Mouse (Mus musculus) hindbrain, embryonic 10.5 days (tissue): ENCODE measurements around the gene Trak1. TPM values are rescaled to one million over a fixed set of nuclear protein-coding genes. Genes with fewer than 3 reads are reported as not detected.

ENCODE experiments used
- DNase-seq: peaks from one replicate; pipeline ENCODE4 v3.0.0-alpha.2; 2017; ENCODE audit warnings: low spot score
- H3K27ac ChIP-seq: fragments of 300-500 bp; sonication (generic); 2 replicates; pipeline ENCODE4 v1.5.1; 2016; ENCODE audit warnings: mild to moderate bottlenecking, moderate library complexity
- H3K27me3 ChIP-seq: fragments of 300-500 bp; sonication (generic); 2 replicates; pipeline ENCODE4 v1.6.1; 2016; ENCODE audit warnings: mild to moderate bottlenecking; ENCODE audit not compliant: poor library complexity, insufficient read depth, severe bottlenecking
- H3K36me3 ChIP-seq: fragments of 300-500 bp; sonication (generic); 2 replicates; pipeline ENCODE4 v1.6.1; 2016; ENCODE audit warnings: mild to moderate bottlenecking, moderate library complexity
- H3K4me1 ChIP-seq: fragments of 300-500 bp; sonication (generic); replicated peaks from 2 replicates; pipeline ENCODE4 v1.6.1; 2016; ENCODE audit warnings: mild to moderate bottlenecking
- H3K4me3 ChIP-seq: fragments of 300-500 bp; sonication (generic); 2 replicates; pipeline ENCODE4 v1.5.1; 2016; ENCODE audit warnings: mild to moderate bottlenecking, moderate library complexity
- H3K9me3 ChIP-seq: fragments of 300-500 bp; sonication (generic); 2 replicates; pipeline ENCODE4 v1.6.1; 2016; ENCODE audit warnings: mild to moderate bottlenecking, moderate library complexity
- WGBS: fragments of 180-500 bp; shearing (Covaris S2); methylation state at CpG from one replicate; pipeline ENCODE4 v1.1.7; 2016; 5-methylcytosine and 5-hydroxymethylcytosine counted together
- polyA plus RNA-seq: library from polyadenylated mRNA; unstranded; fragments of >200 nt; fragmentation: Nextera tagmentation; extraction: Ambion mirVana; gene quantifications from 2 replicates; pipeline ENCODE4 v1.2.1, GENCODE M21; 2016

Gene Trak1
- polyA plus RNA-seq, 1 experiment from 2014 or later: 33.1 TPM

DNA sequence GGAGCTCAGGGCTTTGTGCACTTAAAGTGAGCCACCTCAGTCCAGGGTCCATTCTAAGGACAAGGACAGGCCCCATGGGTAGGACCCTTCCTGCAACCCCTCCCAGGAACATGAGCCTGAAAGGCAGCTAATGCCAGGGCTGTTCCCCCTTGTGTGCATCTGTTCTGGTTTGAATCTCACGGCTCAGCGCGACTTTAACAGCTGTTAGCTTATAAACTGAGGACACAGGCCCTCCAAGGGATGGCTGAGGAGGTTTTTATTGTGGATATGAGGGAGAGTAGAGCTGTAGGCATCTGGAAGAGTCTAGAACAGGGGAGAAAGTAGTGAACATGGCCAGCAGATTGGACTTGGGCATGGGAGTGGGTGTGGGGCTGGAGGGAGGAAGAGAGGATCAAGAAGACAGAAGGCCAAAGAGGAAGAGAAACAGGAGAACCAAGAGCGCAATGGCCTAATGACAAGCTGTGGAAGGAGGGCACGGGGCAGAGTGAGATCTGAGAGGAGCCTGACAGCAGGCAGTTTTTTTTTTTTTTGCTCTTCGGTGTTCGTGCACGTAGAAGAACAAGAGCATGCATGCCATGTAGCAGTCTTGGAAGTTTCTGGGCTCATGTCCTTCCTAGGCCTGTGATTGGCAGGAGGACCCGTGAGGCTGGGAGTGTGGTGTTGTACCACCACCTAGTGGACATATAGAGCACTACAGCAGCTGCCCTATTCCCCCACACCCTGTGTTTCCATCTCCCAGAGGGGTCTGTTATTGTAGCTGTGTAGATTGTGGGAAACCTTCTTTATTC, 77.0 kb downstream of the Trak1 start:
- H3K4me3 ChIP-seq: no peak overlapping the region
- H3K4me1 ChIP-seq: peaks cover 49% of the 10 kb centered on the region
- peaks cover 8% of the 10 kb centered on the region for H3K36me3 ChIP-seq
- peak; percentile 78 for DNase-seq
- H3K9me3 ChIP-seq: no peaks in the 10 kb centered on the region
- no peaks in the 10 kb centered on the region for H3K27me3 ChIP-seq
- 32% methylated on average over 9 of the region's 9 CpGs for WGBS
- H3K27ac ChIP-seq: peak overlapping the region; percentile 92

- Histone ChIP-seq H3K4me3 (no peak overlapping the region), H3K4me1 (peaks cover 45% of the 10 kb centered on the region), H3K9me3 (no peaks in the 10 kb centered on the region), H3K27me3 (no peaks in the 10 kb centered on the region), H3K36me3 (peaks cover 8% of the 10 kb centered on the region), H3K27ac (no peak overlapping the region)
- DNase-seq: no peak
- WGBS: 90% methylated on average over 5 of the region's 5 CpGs
Measured at GRCm38 (mm10) chr9:121374864-121375255, 77.6 kb downstream of the Trak1 start.

- H3K9me3 ChIP-seq: no peaks in the 10 kb centered on the region
- no peak for DNase-seq
- no peak overlapping the region for H3K4me3 ChIP-seq
- 87% methylated on average over 5 of the region's 5 CpGs for WGBS
- no peaks in the 10 kb centered on the region for H3K27me3 ChIP-seq
- no peak overlapping the region for H3K27ac ChIP-seq
- peaks cover 8% of the 10 kb centered on the region for H3K36me3 ChIP-seq
- H3K4me1 ChIP-seq: peaks cover 33% of the 10 kb centered on the region
Measured at GRCm38 (mm10) chr9:121376094-121376493, 78.8 kb downstream of the Trak1 start.

DNA sequence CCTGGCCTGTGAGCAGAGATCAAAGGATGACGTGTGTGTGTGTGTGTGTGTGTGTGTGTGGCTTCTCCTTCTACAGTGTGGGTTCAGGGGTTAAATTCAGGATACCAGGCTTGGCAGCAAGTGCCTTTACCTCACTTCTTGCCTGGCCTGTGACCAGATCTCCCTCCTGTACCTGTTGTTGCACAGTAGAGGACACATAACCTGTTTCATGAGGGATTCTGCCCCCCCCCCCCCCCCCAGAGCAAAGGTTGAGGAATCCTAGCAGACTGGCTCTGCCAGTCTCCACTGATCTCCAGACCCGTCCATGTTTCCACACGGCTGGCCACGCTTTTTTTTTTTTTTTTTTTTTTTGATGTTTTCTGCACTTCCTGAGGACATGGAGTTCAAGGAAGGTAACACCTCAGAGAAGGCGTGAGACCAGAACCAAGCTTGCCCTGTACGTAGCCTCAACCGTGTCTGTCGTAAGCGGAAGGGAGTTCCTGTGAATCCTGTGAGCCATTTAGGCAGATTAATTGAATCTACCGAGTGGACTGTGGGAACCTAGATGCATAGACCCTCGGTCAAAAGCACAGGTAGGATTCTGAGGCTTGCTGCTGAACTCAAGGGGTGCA, 83.1 kb downstream of the Trak1 start:
- Histone ChIP-seq H3K27me3 (no peaks in the 10 kb centered on the region), H3K4me3 (no peak overlapping the region), H3K4me1 (peaks cover 14% of the 10 kb centered on the region), H3K36me3 (peaks cover 8% of the 10 kb centered on the region), H3K27ac (no peak overlapping the region), H3K9me3 (no peaks in the 10 kb centered on the region)
- no peak for DNase-seq
- 90% methylated on average over 11 of the region's 11 CpGs for WGBS

DNA sequence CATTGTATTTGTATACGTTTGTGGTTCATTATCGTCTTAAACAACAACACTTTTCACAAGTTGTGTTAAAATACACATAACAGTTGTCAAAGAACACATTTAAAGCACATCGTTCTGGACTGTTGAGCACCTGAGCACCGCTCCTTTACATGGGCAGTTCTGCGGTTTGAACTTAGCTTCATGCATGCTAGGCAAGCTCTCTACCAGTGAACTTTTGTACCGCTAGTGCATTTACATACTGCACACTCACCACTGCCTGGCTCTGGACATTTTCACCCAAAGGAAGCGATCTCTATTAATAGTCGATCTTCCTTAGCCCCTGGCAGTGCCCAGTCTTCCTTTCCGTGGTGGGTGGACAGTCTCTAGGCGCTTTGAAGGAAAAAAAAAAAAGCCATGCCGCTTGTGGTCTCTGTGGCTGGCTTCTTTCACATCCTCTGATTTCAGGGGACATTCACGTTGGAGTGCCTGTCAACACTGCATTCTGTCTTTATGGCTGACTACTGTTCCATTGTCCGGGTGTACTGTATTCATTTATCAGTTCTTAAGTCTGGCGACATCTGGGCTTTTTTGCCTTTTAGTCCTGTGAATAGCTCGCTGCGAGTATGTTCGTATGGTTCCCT, 84.5 kb downstream of the Trak1 start:
- Histone ChIP-seq H3K36me3 (peaks cover 8% of the 10 kb centered on the region), H3K4me3 (no peak overlapping the region), H3K27ac (0 out of 2 replicates have a peak overlapping the region, but pooled peaks have one; percentile 2), H3K27me3 (no peaks in the 10 kb centered on the region), H3K9me3 (no peaks in the 10 kb centered on the region), H3K4me1 (peaks cover 28% of the 10 kb centered on the region)
- 87% methylated on average over 17 of the region's 17 CpGs for WGBS
- DNase-seq: no peak

- DNase-seq: no peak
- Histone ChIP-seq H3K36me3 (peaks cover 6% of the 10 kb centered on the region), H3K4me3 (no peak overlapping the region), H3K27me3 (no peaks in the 10 kb centered on the region), H3K27ac (0 out of 2 replicates have a peak overlapping the region, but pooled peaks have one; percentile 2), H3K9me3 (no peaks in the 10 kb centered on the region), H3K4me1 (peaks cover 29% of the 10 kb centered on the region)
- 89% methylated on average over 14 of the region's 14 CpGs for WGBS
Measured at GRCm38 (mm10) chr9:121382568-121382967, 85.3 kb downstream of the Trak1 start.

DNA sequence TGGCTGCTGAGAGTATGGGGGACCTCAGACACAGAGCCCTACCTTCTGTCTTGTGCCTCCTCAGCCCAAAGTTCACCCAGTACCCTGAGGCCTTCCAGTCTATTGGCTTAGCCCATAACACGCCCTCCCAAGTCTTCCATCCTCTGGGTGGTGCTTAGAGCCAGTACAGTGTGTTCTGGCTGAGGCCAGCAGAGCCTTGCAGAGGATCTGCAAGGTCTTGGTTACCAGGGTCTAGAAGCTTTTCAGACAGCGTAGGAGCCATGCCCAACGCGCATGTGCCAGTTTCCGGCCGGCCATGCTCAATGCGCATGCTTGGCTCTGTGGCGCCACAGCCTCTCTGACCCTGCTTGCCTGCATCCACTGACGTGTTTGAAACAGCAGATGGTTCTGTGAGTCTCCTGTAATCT, 85.9 kb downstream of the Trak1 start:
- Histone ChIP-seq H3K9me3 (no peaks in the 10 kb centered on the region), H3K4me3 (no peak overlapping the region), H3K27me3 (no peaks in the 10 kb centered on the region), H3K4me1 (peaks cover 35% of the 10 kb centered on the region), H3K36me3 (no peaks in the 10 kb centered on the region; the same call in 1 of the 2 replicates), H3K27ac (0 out of 2 replicates have a peak overlapping the region, but pooled peaks have one; percentile 35)
- DNase-seq: no peak
- 88% methylated on average over 9 of the region's 9 CpGs for WGBS

GRCm38 (mm10) chr9:121384620-121385019, 87.3 kb downstream of the Trak1 start:
- Histone ChIP-seq H3K9me3 (no peaks in the 10 kb centered on the region), H3K4me3 (no peak overlapping the region), H3K36me3 (peaks cover 2% of the 10 kb centered on the region; the same call in 1 of the 2 replicates), H3K27ac (no peak overlapping the region), H3K27me3 (no peaks in the 10 kb centered on the region), H3K4me1 (peaks cover 41% of the 10 kb centered on the region)
- no peak for DNase-seq
- WGBS: 78% methylated on average over 7 of the region's 7 CpGs

- Histone ChIP-seq H3K9me3 (no peaks in the 10 kb centered on the region), H3K4me3 (no peak overlapping the region), H3K27me3 (no peaks in the 10 kb centered on the region), H3K36me3 (peaks cover 4% of the 10 kb centered on the region; the same call in 1 of the 2 replicates), H3K4me1 (peaks cover 41% of the 10 kb centered on the region), H3K27ac (peak overlapping the region; percentile 60)
- DNase-seq: peak; percentile 82
- WGBS: 37% methylated on average over 16 of the region's 16 CpGs
Measured at GRCm38 (mm10) chr9:121385091-121385748, 87.9 kb downstream of the Trak1 start.

DNA sequence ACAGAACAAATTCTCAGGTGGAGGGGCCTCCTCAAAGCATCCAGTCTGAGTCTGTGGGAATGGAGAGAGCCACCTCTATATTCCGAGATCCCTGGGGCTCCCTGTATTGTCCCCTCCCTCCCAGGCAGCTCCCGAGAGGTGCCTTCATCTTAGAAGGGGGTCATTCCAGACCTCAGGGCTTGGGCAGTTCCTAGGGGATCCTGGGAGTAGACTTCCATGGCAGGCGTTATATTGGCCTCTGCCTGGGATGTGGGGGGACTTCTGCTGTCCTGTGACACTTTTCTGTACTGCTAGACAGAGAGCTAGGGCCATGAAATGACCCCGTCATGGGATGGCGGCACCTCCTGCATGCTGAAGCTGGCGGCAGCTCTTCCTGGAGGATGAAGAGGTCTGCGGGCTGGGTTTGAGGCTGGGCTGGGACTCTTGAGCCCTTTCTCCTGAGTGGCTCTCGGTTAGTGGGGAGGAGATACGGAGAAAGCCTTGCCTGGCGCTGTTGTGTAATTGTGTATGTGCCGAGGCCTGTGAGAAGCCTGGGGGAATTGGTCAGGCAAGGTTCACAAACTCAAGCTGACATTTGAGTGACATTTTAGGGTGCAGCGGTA, 88.5 kb downstream of the Trak1 start:
- Histone ChIP-seq H3K9me3 (no peaks in the 10 kb centered on the region), H3K27me3 (no peaks in the 10 kb centered on the region), H3K27ac (peak overlapping the region; percentile 60), H3K4me3 (no peak overlapping the region), H3K4me1 (peaks cover 41% of the 10 kb centered on the region), H3K36me3 (peaks cover 4% of the 10 kb centered on the region; the same call in 1 of the 2 replicates)
- DNase-seq: no peak
- WGBS: 82% methylated on average over 12 of the region's 12 CpGs

GRCm38 (mm10) chr9:121387539-121388272, 90.4 kb downstream of the Trak1 start:
- Histone ChIP-seq H3K27ac (0 out of 2 replicates have a peak overlapping the region, but pooled peaks have one; percentile 20), H3K9me3 (no peaks in the 10 kb centered on the region), H3K4me1 (peaks cover 41% of the 10 kb centered on the region), H3K27me3 (no peaks in the 10 kb centered on the region), H3K36me3 (peaks cover 19% of the 10 kb centered on the region), H3K4me3 (no peak overlapping the region)
- DNase-seq: no peak
- WGBS: 75% methylated on average over 9 of the region's 9 CpGs
